Mouse (Mus musculus) small intestine, adult 2 months (tissue): ENCODE data around the gene Tctn3.

ENCODE experiments used
- CTCF ChIP-seq: fragments of 200-500 bp; IDR thresholded peaks from 2 replicates; pipeline ENCODE4 v1.5.1; 2012; ENCODE audit warnings: low read depth, mild to moderate bottlenecking, control low read depth, inconsistent platforms, low read length, moderate library complexity, mixed read lengths; ENCODE audit not compliant: insufficient replicate concordance, insufficient read length; ENCODE audit errors: extremely low read depth
- POLR2A ChIP-seq: fragments of 200-500 bp; IDR thresholded peaks from 2 replicates; pipeline ENCODE4 v1.6.1; 2012; ENCODE audit warnings: low read depth, mild to moderate bottlenecking, control low read depth, inconsistent platforms, low read length, moderate library complexity

DNA sequence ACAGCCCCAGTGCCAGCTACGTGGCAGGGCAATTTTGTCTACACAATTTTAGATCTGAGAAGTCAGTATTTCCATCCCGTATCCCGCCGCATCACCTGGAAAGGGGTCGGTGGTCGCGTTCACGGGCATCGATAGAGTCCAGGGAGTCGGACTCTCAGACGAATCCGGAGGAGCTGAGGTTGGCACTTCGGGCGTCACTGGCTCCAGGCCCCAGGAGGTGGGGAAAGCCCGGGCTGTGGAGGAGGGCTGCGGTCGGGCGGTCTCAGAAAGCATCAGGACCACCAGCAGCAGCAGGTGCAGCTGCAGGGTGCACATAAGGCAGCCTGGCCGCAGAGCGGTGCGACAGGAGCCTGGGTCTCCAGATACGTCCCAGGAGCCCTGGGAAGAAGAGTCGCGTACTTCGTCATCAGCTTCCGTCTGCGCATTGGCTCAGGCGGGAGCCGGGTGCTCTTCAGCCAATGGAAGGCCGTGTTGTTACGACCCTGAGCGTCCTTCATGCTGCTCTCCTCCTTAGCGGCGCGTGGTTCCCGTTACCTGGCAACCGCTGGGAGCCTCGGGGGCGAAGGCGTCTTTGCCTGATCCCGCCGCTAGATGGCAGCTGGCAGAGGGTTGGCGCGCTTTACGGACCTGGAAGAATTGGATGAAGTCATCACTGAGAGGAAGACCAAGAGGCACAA is at the start of gene Tctn3, which contains the start of gene Entpd1:
- TF ChIP-seq CTCF = peak; percentile 87
- no peak for TF ChIP-seq POLR2A
